Mouse (Mus musculus) frontal cortex, adult (tissue): ENCODE results near the gene Grik4.
"Not testable (repeated sequence)": the region's sequence is repeated elsewhere in the genome, so short reads cannot be mapped to it uniquely, and the experiment has no call there.

Source experiments
- ATAC-seq: cut with Nextera tagmentation; 2 replicates; pipeline ENCODE4 v1.9.2; 2017; ENCODE audit warnings: mild to moderate bottlenecking, moderate library complexity, mixed read lengths; ENCODE audit not compliant: low TSS enrichment

The Grik4 gene

GRCm38 (mm10) chr9:42943781-42944535 lies at the start of gene Grik4:
TSS of gene Grik4 (minus strand) at chr9:42944493.
- ATAC-seq, result peak; percentile 59

DNA sequence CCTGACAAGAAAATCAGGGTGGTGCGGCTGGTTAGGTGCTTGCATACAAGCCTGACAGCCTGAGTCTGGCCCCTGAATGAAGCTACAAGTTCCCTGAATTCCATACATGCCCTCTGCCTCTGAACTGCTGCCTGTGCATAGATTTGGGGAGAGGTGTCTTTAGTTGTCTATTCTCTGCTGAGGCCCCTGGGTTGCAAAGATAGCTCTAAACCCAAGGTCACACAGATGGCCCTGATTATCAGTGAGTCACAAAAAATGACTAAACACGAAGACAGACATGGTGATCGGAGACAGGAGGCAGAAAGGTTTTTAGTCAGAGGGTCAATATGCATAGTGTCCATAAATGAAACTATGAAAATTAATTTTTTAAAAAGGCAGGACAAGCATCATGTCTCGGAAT lies 49.4 kb upstream of the Grik4 start:
- no peak for ATAC-seq

DNA sequence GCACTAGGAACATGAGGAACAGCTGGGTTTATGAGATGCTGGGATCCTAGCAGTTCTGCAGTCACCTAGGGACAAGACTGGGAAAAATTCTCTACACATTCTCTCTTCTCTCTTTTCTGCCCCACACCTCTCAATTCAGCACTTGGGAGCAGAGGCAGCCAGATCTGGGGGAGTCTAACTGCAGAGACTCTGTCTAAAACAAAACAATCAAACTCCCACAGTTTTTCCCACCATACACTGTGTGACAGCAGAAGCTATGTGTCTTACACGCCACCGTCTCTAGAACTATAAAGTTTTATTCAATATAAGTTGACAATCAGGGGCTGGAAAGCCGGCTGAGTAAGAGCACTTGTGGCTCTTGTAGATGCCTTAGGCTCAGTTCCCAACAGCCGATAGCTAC lies 43.7 kb upstream of the Grik4 start:
- ATAC-seq, result peak; percentile 89

GRCm38 (mm10) chr9:42968894-42969521 lies 24.7 kb upstream of the Grik4 start:
- no peak for ATAC-seq

- ATAC-seq, result no peak
Measured at GRCm38 (mm10) chr9:42967731-42968130, 23.4 kb upstream of the Grik4 start.

DNA sequence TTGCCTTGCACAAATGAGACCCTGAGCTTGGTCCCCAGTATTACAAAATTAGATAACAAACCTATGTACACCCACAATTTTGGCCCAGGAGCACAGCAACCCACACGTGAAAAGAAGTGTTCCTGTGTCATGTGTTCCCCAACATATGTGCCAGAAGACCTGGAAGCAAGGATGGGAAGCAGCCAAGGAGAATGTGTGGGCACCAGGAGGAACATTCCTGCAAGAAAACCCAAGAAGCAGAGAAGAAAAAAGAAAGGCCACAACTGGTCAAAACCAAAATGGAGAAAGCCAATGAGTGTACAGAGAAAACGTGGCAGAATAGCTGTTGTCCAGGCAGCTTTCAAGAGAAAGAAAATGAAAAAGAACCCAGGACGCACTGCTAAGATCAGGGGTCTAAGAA lies 20.5 kb upstream of the Grik4 start:
- ATAC-seq, result not testable (repeated sequence)

- peak; percentile 83 for ATAC-seq
Measured at GRCm38 (mm10) chr9:42964366-42964765, 20.1 kb upstream of the Grik4 start.

GRCm38 (mm10) chr9:42962506-42962905 lies 18.2 kb upstream of the Grik4 start:
- no peak for ATAC-seq

- ATAC-seq, result no peak
Measured at GRCm38 (mm10) chr9:42958401-42958800, 14.1 kb upstream of the Grik4 start.

DNA sequence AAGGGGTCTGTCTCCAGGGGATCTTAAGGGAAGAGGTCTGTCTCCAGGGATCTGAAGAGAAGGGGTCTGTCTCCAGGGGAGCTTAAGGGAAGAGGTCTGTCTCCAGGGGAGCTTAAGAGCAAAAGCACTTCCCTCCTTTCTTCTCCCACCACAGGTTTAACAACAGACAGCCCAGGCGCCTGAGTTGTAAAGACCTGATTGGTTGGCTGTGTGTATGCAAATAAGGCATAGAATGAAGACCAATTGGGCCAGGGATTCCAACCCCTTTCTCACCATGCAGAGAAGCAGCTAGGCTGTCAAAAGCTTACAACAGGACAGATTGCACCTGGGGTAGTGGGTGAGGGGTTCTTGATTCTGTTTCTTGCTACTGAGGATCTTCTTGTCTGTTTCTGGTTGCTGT lies 4.1 kb upstream of the Grik4 start:
- no peak for ATAC-seq

DNA sequence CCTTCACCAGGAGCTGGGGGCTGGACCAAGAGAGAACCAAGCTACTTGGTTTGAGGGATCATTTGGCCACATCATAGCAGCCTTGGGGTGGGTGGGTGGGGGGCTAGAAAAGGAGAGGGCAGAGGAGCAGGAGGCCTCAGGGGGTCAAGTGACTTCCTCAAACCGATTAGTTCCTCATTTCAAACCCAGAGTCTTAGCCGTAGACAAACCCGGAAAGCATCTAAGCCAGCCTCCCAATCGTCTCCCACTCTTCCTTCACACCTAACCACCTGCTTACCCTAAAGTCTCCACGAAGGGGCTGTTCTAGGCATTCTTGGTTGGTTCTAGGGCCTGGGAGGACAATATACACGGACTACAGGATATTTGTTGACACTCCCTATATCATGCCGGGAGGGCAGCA lies 881 bp upstream of the Grik4 start:
- no peak for ATAC-seq

GRCm38 (mm10) chr9:42944536-42945006 lies 278 bp upstream of the Grik4 start:
- peak; percentile 77 for ATAC-seq

DNA sequence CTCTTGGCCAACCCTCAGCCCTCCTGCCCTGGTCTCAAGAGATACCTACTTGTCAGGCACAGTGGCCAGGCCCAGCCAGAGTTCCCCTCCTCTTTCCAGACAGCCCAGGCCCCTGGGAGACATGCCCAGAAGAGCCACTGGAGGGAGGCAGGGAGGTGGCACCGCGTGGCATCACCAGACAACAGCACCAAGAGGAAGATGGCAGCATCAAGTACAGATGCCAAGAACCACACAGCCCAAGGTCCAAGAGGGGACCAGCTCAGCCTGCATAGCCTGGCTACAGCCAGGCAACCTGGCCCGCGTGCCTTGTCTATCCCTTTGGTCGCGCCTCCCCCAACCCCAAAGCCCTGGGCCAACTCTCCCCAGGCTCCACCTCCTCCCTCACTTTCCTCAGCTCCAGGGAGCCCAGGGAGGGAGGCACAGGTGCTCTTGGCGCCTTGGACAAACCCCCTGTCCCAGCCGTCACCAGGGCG lies 1.2 kb downstream of the Grik4 start:
- ATAC-seq, result peak; percentile 60

- no peak for ATAC-seq
Measured at GRCm38 (mm10) chr9:42942148-42942547, 2.1 kb downstream of the Grik4 start.

DNA sequence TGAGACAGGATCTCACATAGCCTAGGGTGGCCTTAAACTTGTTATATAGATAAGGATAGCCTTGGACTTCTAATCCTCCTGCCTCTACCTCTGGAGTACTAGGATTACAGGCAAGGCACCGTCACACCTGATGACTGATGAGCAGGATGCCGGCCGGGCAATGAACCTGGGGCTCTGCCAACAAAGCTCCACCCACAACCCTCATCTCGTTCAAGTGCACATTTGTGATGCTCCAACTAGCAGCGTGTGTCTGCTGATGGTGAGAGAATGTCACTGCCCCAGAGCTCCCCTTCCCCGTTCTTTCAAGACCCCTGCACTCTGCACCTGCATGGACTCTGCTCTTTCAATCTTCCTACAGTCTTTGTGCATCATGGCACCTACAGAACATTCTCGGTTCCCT lies 12.1 kb downstream of the Grik4 start:
- ATAC-seq, result no peak

DNA sequence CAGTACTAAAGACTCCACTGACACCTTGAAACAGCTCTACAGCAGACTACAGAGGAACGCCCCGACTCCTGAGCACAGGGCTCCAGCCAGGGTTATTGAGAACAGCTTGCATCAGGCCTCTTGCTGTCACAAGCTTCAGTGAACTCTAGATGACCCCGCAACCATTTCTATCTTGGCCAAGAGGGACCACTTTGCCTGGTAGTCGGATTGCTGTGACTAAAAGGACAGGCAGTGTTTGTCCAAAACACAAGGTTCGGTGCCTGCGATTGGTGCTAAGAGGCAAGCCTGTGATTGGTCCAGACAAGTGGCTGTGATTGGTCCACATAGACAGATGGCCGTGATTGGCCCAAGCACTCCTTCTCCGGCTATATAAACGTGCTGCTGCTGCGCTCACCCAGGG lies 16.8 kb downstream of the Grik4 start:
- ATAC-seq, result no peak

DNA sequence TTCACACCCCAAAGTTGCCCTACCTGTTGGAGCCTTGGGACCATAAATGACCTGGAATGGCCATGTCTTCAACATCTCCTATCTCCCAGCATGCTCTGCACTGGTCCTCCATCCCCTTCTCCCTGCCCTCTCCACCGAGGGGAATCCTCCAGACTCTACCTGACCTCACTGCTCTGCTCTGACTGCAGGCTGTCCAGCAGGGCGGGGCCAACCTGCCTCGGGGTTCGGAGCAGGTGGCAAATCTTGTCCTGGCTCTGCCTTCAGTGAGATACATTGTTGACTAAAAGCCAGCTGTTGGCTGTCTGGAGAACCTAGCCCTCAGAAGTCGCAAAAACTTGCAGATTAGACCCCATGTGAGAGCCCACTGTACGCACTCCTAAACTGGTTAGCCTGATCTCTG lies 17.7 kb downstream of the Grik4 start:
- no peak for ATAC-seq

DNA sequence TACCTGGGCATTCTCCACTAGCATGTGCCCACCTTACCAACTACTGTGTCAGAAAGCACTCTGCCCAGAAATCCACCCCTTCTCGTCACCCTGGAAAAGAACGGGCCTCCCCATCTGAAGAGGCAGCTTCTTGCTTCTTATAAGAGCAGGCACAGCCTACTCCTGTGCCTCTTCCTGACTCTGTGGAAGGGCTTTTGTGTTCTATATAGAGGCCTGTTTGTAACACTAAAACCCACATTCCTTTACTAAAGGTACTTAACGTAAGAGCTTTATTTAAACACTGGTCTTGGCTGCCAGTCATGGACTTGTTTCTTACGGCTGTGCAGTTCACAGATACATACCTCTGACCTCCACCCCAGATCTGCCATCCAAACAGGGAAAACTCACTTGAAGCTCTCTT lies 22.5 kb downstream of the Grik4 start:
- ATAC-seq, result no peak

GRCm38 (mm10) chr9:42920190-42920589 lies 24.1 kb downstream of the Grik4 start:
- no peak for ATAC-seq

DNA sequence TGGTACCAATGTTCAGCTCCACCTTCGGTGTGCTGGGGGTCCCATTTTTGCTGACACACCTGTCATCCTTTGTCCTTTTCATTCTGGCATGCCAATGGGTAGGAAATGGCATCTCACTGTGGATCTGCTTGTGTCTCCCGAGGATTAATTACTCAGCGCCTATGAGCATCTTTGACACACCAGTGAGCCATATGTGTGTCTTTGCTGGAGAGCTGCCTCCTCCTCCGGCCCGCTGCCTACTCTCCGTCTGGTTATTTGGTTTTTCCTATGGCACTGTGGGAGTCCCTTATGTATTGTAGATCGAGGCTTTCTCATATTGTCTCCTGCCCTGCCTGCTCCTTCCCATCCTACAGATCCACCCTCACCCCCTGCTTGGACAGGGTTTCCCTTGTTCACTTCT lies 26.4 kb downstream of the Grik4 start:
- ATAC-seq, result peak; percentile 90

GRCm38 (mm10) chr9:42913201-42913600 lies 31.1 kb downstream of the Grik4 start:
- no peak for ATAC-seq

GRCm38 (mm10) chr9:42908657-42909313 lies 35.5 kb downstream of the Grik4 start:
- no peak for ATAC-seq

DNA sequence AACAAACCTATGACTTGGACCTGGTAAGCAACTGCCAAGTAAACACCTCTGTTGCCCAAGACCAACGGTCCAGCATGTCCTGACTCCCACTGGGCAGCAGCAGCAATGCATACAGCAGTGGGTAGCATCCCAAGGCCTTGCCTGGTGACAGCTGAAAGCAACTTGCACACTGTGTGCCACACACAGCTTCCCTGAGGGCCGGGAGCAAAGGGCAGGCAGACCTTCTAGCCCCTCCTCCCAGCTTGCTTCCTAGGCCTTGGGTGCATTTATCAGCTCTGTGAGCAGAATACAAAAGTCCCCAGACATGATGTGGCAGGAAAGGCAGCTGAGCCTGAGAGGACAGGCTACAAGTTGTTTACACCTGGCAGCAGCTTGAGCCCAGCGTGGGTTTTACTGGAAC lies 37.3 kb downstream of the Grik4 start:
- ATAC-seq, result no peak
